Mouse (Mus musculus): ENCODE results near the gene Gm12185.

DNA sequence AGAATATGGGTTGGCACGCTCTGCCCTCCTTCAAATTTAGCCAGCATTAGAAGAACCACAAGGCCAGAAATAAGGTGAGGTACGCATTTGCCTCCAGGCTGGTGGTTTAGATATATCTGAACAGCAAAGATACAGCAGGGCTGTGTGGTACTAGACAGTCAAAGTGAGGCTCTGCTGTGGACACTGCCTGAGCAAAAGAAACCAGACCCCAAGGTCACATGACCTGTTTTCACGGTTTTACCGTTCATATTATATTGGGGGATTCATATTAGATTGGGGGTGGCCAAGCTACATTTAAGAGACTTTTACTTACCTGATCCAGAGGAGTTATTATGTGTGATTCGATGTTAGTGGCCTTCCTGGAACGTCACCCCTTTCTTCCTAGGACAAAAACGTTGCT, 121.2 kb downstream of the Gm12185 start:
- TF ChIP-seq CTCF (IDR thresholded peaks at IDR 0.05; ENCODE audit: control insufficient read depth, insufficient read depth, insufficient replicate concordance, low read depth, low read length) (no peak), POLR2A (IDR thresholded peaks at IDR 0.05; ENCODE audit: control insufficient read depth, low read depth, low read length) (no peak)

Measured in testis, adult 2 months (tissue).